Mouse (Mus musculus) forebrain, embryonic 10.5 days (tissue): ENCODE measurements at regions not wholly inside any gene's neighbourhood (a gene's known extent, or its start where the extent isn't known, plus 50 kb on each side); places are given as distances from the start of the nearest gene placed in this dataset.
A peak's percentile ranks its signal among the peaks of the same experiment; 100 is the strongest.

Experiments
- DNase-seq: peaks from one replicate; pipeline ENCODE4 v3.0.0-alpha.2; 2017; ENCODE audit warnings: low spot score; ENCODE audit errors: extremely low spot score
- H3K27ac ChIP-seq: fragments of 300-500 bp; sonication (generic); 2 replicates; pipeline ENCODE4 v1.5.1; 2016; ENCODE audit warnings: mild to moderate bottlenecking
- H3K27me3 ChIP-seq: fragments of 300-500 bp; sonication (generic); 2 replicates; pipeline ENCODE4 v1.6.1; 2016; ENCODE audit warnings: mild to moderate bottlenecking; ENCODE audit not compliant: poor library complexity, severe bottlenecking
- H3K36me3 ChIP-seq: fragments of 300-500 bp; sonication (generic); replicated peaks from 2 replicates; pipeline ENCODE4 v1.6.1; 2016; ENCODE audit warnings: mild to moderate bottlenecking, moderate library complexity
- H3K4me1 ChIP-seq: fragments of 300-500 bp; sonication (generic); 2 replicates; pipeline ENCODE4 v1.6.1; 2016
- H3K4me3 ChIP-seq: fragments of 300-500 bp; sonication (generic); 2 replicates; pipeline ENCODE4 v1.5.1; 2016; ENCODE audit warnings: mild to moderate bottlenecking, moderate library complexity
- H3K9me3 ChIP-seq: fragments of 300-500 bp; sonication (generic); 2 replicates; pipeline ENCODE4 v1.6.1; 2016; ENCODE audit warnings: mild to moderate bottlenecking, moderate library complexity
- WGBS: fragments of 180-500 bp; shearing (Covaris S2); methylation state at CpG from one replicate; pipeline ENCODE4 v1.1.7; 2016; 5-methylcytosine and 5-hydroxymethylcytosine counted together

- H3K9me3 ChIP-seq = no peaks in the 10 kb centered on the region
- H3K4me1 ChIP-seq = peaks cover 26% of the 10 kb centered on the region
- WGBS = 76% methylated on average over 9 of the region's 9 CpGs
- no peak overlapping the region for H3K27ac ChIP-seq
- H3K36me3 ChIP-seq = no peaks in the 10 kb centered on the region
- no peak overlapping the region for H3K4me3 ChIP-seq
- no peak for DNase-seq
- no peaks in the 10 kb centered on the region for H3K27me3 ChIP-seq
Measured at GRCm38 (mm10) chr2:167753898-167754297, 64.3 kb upstream of the Tmem189 start.

DNA sequence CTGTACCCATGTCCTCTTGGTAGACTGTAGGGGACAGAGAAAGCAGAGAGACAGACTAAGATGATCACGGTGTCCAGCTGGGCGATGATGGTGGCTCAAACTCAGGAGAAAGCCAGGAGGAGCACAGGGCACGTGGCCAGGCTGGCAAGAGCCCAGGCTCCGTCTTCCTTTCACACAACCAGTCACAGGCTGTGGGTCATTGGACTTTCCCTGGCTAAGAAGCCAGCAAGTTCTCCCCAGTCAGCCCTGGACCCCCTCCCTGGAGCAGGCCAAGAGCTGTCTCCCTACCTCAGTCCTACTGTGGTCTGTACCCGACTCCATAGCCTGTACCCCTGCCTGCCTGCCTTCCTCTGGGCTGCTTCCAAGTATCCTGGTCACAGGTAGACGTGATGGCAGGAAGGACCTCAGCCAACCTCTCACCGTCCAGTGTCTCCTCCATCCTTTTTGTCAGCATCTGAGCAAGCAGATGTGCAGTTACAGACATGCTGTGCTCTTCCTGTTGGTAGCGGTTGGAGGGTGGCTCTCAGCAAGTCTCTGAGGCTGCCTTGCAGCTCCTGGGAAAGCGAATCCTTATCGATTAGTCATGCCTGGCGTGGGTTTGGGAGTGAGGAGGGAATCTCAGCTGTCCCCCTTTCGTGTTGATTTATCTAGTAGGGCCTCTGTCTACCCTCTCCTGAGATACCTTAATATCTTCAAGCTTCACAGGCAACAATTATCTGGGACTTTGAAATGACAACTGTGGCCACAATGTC is 63.4 kb upstream of the Tmem189 start:
- Histone ChIP-seq H3K36me3 (no peaks in the 10 kb centered on the region), H3K27ac (0 out of 2 replicates have a peak overlapping the region, but pooled peaks have one; percentile 26), H3K27me3 (no peaks in the 10 kb centered on the region), H3K9me3 (no peaks in the 10 kb centered on the region), H3K4me1 (peaks cover 18% of the 10 kb centered on the region), H3K4me3 (no peak overlapping the region)
- WGBS = 71% methylated on average over 12 of the region's 12 CpGs
- DNase-seq = no peak

DNA sequence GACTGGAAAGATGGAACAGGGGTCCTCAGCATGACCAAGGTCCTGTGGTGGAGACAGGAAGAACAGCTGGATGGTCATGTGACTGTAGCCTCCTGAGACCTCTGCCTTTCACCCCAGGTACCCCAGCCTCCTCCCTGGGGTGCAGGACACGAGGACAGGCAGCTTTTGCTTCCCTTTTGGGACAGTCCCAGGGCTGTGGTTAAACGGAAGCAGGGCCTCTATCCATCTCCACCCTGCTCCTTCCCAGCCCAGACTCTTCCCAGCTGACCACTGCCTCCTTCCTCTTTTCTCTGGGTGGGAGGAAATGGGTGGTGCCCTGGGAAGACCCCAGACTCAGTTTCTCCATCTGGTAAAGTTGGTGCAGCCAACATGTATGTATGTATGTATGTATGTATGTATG is 62.0 kb upstream of the Tmem189 start:
- Histone ChIP-seq H3K27me3 (no peaks in the 10 kb centered on the region), H3K27ac (no peak overlapping the region)
- 74% methylated on average over 2 of the region's 2 CpGs for WGBS

GRCm38 (mm10) chr2:167748297-167748696 is 58.7 kb upstream of the Tmem189 start:
- WGBS = 90% methylated on average over 6 of the region's 6 CpGs
- Histone ChIP-seq H3K27ac (no peak overlapping the region), H3K4me1 (peaks cover 45% of the 10 kb centered on the region), H3K27me3 (no peaks in the 10 kb centered on the region), H3K4me3 (no peak overlapping the region), H3K36me3 (no peaks in the 10 kb centered on the region), H3K9me3 (no peaks in the 10 kb centered on the region)
- DNase-seq = no peak

More for the DNA sequence above, 62.0 kb upstream of the Tmem189 start:
- DNase-seq = no peak
- no peaks in the 10 kb centered on the region for H3K9me3 ChIP-seq
- no peak overlapping the region for H3K4me3 ChIP-seq
- H3K36me3 ChIP-seq = no peaks in the 10 kb centered on the region
- peaks cover 21% of the 10 kb centered on the region for H3K4me1 ChIP-seq

- Histone ChIP-seq H3K4me3 (no peak overlapping the region), H3K4me1 (peaks cover 39% of the 10 kb centered on the region), H3K9me3 (no peaks in the 10 kb centered on the region), H3K27ac (peak overlapping the region; percentile 68), H3K36me3 (no peaks in the 10 kb centered on the region), H3K27me3 (no peaks in the 10 kb centered on the region)
- WGBS = 81% methylated on average over 13 of the region's 13 CpGs
- DNase-seq = no peak
Measured at GRCm38 (mm10) chr2:167747164-167747843, 57.7 kb upstream of the Tmem189 start.

- no peaks in the 10 kb centered on the region for H3K9me3 ChIP-seq
- H3K4me1 ChIP-seq = peaks cover 40% of the 10 kb centered on the region
- no peak overlapping the region for H3K4me3 ChIP-seq
- DNase-seq = no peak
- 89% methylated on average over 4 of the region's 4 CpGs for WGBS
- no peaks in the 10 kb centered on the region for H3K36me3 ChIP-seq
- no peaks in the 10 kb centered on the region for H3K27me3 ChIP-seq
- H3K27ac ChIP-seq = peak overlapping the region; percentile 68
Measured at GRCm38 (mm10) chr2:167746344-167746743, 56.7 kb upstream of the Tmem189 start.

DNA sequence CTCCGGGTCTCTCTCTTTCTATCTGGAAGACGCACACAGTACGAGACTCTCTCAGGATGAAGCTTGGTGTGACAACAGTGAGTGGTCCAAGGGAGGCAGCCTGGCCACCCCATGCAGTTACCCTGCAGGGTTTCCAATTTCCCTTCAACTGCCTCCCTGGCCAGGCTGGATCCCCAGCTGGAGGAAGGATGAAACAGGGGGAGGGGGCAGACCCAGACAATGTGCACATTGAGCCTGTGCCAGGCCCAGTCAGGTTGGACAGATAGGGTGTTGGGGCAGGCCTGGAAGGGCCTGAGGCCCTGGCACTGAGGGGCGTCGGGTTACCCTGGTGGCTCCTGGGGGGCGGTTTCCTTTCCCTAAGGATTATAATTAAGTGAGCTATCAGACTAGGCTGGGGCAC is 55.8 kb upstream of the Tmem189 start:
- Histone ChIP-seq H3K4me1 (peaks cover 49% of the 10 kb centered on the region), H3K27ac (peak overlapping the region; percentile 68)

GRCm38 (mm10) chr2:167744080-167744479 is 54.5 kb upstream of the Tmem189 start:
- WGBS = 78% methylated on average over 1 of the region's 1 CpGs
- H3K27ac ChIP-seq = peak overlapping the region; percentile 68; the same call in 1 of the 2 replicates
- peaks cover 59% of the 10 kb centered on the region for H3K4me1 ChIP-seq
- H3K9me3 ChIP-seq = no peaks in the 10 kb centered on the region
- H3K4me3 ChIP-seq = no peak overlapping the region
- H3K27me3 ChIP-seq = no peaks in the 10 kb centered on the region
- DNase-seq = no peak
- H3K36me3 ChIP-seq = no peaks in the 10 kb centered on the region

More for the DNA sequence above, 55.8 kb upstream of the Tmem189 start:
- Histone ChIP-seq H3K36me3 (no peaks in the 10 kb centered on the region), H3K27me3 (no peaks in the 10 kb centered on the region), H3K9me3 (no peaks in the 10 kb centered on the region), H3K4me3 (no peak overlapping the region)
- DNase-seq = no peak
- 57% methylated on average over 6 of the region's 6 CpGs for WGBS

GRCm38 (mm10) chr2:167742479-167742878 is 52.9 kb upstream of the Tmem189 start:
- Histone ChIP-seq H3K27ac (no peak overlapping the region), H3K27me3 (no peaks in the 10 kb centered on the region), H3K36me3 (no peaks in the 10 kb centered on the region), H3K4me3 (no peak overlapping the region), H3K9me3 (no peaks in the 10 kb centered on the region), H3K4me1 (peaks cover 61% of the 10 kb centered on the region)
- 81% methylated on average over 6 of the region's 6 CpGs for WGBS
- DNase-seq = no peak

DNA sequence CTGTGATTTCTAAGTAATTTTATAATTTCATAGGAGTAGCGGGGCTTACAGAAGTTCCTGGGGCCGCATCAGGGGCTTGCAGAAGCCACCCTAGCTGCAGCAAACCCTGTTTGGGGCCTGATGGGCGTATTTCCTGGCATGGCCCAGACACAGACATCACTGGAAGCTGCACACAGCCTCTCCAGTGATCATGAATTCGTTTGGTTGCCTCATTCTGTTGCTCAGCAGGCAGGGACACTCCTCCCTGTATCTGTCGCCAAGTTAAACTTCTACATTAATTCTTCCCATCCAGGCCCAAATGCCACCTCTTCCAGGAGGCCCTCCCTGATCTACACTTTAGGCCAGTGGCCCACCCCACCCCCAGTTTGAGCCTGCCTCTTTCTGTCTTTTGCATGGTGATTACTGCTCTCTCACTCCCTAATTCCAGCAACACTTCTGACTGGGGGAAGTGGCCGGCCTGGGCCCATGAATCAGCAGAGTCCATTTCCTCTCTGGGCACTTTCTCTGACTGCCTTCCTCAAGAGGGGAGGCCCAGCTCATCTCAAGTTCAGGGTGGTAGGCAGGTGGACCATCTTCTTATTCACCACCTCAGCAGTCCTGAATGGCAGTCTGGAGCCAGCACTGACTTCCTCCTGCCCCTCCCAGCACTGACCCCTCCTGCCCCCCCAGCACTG is 51.0 kb upstream of the Tmem189 start:
- DNase-seq = no peak
- Histone ChIP-seq H3K4me3 (no peak overlapping the region), H3K4me1 (peaks cover 43% of the 10 kb centered on the region), H3K9me3 (no peaks in the 10 kb centered on the region), H3K27ac (no peak overlapping the region), H3K27me3 (no peaks in the 10 kb centered on the region), H3K36me3 (no peaks in the 10 kb centered on the region)
- 60% methylated on average over 6 of the region's 6 CpGs for whole genome bisulfite sequencing
